Mouse (Mus musculus) urinary bladder, postnatal 14 days (tissue): ENCODE data around the gene Hdac9.
"Not testable (repeated sequence)": the region's sequence is repeated elsewhere in the genome, so short reads cannot be mapped to it uniquely, and the experiment has no call there.

Experiments used
- DNase-seq: peaks from one replicate; pipeline ENCODE4 v3.0.0; 2021; ENCODE audit warnings: low spot score

The Hdac9 gene

DNA sequence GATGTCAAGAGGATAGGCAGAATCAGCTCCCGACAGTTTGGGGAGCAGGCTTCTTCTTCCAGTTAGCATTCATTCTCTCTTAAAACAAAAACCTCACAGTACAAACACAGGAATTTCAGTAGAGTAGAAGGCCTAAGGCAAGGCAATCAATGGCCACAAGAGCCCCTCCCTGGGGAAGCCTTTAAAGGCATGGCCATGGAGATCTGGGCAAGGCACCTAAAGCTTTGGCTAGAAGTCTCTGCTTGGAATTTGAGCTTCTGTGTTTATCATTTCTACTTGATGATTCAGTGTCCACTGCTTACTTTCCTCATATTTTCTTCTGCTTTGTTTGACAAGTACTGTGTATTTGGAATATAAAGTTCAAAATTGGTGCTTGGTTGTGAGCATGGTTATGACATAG lies 429.2 kb downstream of the Hdac9 start:
- DNase-seq = no peak

DNA sequence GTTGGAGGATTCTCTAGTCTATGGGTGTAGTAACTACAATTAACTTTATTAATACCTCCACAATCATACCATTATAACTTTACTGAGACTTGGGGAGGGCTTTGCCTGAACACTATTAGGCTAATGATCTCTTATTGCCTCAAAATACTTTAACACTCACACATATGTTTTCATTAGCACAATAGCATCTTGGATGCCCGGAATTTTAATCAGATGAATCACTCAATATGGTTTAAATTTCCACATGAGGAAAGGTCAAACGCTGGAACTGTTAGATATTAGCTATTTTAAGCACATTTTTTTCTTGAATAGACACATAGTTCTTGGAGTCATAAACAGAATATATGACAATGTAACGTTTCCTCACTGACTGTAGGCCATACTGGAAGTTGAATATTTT lies 429.9 kb downstream of the Hdac9 start:
- DNase-seq = no peak

DNA sequence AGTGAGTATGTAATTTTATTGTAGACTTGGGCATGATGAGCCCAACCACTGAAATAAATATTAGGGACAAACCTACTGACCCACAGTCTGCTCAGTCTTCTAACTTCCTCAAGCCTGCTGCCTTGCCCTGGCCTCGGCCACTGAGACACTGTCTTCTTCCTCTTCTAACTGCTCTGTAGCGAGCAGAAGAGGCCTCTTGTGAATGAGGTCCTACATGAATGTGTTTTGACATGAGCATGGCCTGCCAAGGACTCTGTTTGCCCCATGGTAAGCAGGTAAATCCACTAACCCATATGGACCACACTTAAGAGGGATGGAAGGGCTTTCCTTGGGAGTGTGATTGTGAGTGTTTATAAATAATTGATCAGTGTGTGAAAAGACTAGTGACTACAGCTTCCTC lies 430.9 kb downstream of the Hdac9 start:
- DNase-seq = no peak

DNA sequence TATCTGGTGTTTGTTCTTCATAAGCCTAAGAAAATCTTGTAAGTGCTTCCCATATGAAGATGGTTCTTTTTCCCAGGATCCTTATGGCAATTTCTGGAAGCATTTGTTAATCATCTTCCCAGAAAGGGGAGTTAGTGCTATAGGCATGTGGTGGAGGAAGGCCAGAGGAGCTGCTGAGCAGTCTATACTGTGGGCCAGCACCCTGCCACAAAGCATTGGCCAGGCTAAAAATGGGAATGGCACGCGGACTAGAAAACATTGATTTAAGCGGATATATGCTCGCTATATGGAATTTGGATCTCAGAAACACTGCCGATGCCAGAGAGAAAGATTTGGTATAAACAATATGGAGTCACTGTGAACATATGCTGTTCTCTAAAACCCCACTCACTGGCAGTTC lies 435.2 kb downstream of the Hdac9 start:
- no peak for DNase-seq

DNA sequence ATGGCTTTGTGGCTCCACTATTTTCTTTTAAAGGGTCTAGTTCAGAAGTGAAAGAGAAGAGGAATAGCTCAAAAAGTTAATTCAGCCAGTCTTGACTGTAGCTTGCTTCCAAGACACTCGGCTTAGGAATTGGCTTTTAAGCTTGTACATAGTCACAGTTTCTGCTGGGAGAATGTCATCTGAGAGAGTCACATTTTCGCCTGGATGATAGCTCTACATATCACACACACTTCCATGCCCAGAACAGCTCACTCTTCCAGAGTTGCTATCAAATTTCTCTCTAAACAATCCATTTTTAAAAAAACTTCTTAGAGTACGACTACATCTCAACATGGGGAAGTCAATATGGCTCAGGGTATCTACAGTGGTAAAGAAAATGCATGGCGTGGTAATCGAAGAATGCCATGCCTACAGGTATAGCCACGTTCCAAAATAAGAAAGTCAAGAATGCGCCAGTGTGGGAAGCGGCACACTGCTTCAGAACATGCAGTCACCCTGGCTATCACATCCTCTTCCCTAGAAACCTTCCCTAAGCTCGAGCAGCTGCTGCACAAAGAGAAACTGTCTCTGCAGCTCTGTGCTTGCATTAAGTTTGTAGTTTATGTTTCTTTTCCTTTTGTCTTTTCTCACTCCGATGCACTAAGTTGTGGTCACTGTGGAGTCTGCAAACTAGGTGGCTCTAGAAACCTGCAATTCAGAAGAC lies 443.8 kb downstream of the Hdac9 start:
- DNase-seq = no peak

DNA sequence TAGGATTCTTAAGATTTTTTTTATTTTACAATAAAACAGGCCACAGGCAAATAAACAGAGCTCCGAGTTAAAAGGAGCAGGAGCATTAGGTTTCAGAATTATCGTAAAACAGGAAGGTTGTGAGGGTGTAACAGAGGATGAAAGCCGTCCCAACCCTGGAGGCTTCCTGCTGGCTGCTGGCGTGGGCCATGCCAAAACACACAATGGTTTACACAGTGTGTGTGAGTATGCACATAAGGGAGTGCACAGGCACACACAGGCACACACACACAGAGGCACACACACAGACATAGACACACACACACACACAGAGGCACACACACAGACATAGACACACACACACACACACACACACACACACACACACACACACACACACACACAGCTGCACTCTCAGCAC lies 444.4 kb downstream of the Hdac9 start:
- no peak for DNase-seq

DNA sequence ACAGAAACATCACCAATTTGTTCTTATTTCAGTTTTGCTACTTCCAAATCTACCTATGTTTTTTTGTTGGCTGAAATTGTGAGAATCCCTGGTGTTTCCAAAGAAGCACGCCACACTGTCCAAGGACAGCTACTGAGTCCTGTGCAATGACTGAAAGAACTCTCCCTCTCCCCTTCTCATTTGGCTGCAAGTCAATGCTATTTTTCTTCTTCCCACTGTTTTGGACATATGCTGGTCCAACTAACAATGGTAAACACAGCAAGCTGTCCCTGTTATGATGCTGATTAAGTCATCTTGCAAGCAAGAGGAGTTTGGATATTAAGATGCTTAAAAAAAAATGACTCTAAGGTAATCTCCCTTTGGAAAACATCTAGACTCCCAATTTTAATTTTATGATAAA lies 455.2 kb downstream of the Hdac9 start:
- no peak for DNase-seq

DNA sequence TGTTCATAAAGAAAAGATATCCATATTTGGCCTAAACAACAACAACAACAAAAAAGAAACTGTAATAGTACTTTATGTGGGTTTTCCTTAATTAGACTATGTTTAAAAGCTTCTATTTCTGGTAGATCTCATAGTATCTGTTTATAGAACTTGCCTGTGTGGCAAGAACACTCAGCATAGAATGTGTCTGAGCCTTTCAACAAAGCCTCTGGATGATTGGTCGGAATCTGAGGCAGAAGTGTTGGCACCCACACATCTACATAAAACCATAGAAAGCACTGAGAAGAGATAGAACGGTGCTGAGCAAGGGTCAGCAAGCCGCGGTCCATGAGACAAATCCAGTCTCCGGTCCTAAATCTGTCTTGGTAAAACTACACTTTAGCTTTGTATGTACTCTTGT lies 464.3 kb downstream of the Hdac9 start:
- DNase-seq = no peak

DNA sequence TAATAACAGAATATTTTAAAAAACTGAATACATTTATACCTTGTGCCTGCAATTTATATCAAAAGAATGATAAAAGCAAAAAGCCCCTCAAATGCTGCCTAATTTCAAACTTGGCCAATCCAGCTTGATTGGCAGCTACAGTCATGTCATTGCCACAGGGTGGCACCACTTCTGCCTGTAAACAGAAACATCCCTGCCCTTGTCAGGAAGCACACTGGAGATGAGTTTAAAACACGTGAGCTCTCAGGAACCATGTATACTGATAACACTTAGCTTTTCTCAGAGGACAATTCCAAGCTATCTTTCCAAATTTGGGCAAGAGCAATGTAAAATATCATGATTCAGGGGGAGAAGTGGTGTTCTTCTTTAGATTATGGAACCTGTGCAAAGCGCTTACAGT lies 465.7 kb downstream of the Hdac9 start:
- no peak for DNase-seq

DNA sequence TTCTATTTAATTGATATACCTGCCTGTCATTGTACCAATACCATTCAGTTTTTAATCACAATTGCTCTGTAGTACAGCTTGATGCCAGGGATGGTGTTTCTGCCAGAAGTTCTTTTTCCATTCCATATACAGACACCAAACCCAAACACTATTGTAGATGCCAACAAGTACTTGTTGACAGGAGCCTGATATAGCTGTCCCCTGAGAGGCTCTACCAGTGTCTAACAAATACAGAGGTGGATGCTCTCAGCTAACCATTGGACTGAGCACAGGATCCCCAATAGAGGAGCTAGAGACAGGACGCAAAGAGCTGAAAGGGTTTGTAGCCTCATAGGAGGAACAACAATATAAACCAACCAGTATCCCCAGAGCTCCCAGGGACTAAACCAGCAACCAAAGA lies 472.2 kb downstream of the Hdac9 start:
- not testable (repeated sequence) for DNase-seq

DNA sequence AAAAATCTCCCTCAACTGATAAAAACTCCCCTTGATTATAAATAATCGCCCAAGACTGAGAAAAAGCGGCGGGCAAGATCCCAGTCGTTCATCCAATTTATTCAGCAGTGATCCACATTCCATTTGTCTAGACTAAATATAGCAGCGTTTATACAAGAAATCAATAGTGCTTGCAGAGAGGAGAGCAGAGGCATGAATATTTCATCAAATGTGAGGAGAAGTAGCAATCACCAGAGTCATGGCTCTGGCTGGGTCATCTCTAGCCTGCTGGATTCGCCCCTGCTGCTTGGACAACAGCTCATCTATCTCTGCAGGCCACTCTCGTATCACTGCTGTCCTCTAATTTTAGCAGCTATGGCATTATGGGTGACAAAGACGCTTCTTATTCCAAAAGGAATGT lies 476.0 kb downstream of the Hdac9 start:
- DNase-seq = no peak

DNA sequence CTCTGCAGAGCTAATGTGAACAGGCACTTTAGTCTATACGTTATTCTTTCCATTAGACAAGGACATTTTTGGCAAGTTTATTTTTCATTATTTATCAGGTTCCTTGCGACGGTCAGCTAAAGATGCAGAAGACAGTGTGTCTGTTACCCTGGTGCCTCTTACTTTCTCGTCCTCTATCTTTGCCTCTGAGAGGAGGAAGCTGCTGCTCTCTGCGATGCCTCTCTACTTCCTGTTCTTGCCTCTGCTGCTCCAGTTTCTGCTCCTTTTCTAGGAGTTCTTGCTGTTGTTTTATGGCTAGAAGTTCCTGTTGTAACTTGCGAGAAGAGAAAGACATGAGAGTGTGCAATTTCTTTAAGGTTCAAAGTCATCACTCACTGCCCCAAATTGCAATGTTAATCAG lies 484.0 kb downstream of the Hdac9 start:
- DNase-seq = no peak

DNA sequence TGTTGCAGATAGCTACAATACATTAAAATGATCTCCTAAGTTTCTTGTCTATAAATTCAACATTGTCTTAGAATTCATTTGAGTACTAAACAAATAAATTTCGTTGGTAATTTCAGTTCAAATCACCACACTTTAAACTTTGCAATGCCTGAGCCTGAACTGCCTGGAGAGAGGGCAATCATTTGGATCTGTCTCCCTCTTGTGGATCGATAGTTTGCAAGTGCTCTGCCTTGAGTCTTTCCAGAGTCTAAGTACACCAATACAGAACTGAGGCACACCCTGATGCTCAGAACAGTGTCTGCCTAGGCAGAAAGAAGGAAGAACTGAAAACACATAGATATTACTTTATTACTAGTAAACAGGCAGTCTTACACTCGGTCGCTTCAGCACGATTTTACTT lies 484.4 kb downstream of the Hdac9 start:
- DNase-seq = no peak

DNA sequence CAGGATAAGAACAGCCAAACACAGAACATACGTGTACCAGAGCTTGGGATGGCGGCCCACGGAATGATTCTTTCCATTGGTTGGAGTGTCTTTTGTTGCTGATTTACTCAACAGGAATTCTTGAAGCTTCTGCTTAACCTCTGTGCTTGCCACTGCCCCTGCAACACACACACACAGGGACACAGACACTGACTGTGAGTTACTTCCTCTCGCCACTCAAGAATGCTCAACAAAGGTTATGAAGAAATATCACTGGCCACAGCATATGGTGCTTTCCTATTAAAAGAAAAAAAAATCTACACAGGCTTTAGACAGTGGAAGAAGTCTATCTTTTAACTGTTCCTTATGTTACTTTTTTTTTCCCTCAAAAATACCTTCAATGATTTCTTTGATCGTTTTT lies 485.1 kb downstream of the Hdac9 start:
- no peak for DNase-seq

DNA sequence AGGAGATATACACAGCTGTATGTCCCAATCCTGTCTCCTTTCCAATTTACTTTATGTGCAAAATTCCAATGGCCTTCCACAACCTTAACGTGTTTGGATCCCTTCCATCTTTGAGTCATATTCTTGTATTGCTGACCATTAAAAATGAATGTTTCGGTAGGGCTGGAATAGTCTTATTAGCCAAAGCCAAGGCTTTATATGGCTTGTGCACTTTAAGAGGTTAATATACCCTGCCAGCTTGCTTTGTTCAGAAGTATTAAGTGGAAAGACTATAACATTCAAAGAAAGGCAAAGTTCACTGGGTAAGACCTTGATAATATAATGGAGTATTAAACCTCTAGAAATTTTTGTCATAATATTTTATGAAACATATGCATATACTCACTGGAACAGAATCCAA lies 491.4 kb downstream of the Hdac9 start:
- DNase-seq = no peak

DNA sequence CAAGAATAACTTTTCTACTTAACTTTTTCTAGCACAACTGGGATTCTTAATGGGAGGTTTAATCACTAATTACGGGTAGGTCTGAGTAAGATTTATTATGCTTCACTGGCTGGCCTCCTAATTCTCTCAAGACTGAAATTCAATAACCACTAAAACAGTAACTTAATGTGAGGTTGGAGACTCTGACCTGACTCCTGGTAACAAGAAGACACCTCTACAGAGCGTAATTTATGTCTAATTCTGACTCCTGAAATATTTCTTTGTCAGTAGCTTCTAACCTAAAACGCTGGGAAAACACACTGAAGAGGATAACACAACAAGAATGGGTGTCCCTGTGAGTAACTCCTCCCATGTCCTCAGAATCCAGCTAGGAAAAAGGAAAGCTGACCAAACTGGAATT lies 508.8 kb downstream of the Hdac9 start:
- DNase-seq = no peak

DNA sequence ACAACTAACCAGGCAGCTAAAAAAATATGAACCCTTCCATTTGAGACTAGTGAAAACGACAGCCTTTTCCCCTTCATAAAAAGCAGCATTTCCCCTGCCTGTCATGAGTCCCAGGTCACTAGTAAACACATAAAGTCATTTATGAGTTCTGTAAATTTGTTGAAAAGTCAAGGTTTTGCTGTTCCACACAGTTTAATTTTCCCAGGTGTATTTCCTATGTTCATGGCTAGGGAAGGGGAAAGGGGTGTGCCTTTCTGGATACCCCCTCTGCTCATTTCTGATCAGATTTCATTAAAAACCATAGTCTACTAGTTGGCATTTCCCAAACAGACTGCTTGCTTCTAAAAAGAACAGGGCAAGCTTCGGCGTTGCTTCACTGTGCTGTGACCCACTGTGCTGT lies 509.8 kb downstream of the Hdac9 start:
- DNase-seq = no peak

DNA sequence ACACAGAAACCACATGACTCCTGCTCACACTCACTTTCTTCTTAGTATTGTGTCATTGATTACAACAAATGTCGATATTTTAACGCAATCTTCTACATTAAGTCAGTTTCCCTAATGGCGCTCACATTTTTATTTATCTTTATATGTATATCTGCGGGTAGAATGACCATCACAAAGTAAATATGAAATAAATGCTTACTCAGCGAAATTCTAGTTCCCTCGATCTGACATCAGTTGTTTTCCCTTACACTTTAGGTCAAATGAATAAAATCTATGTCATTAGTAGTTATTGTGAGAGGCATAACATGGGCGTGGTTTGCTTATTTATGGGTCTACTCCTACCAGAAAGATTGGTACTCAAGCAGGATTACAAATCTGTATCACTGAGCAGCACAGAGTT lies 514.8 kb downstream of the Hdac9 start:
- no peak for DNase-seq

DNA sequence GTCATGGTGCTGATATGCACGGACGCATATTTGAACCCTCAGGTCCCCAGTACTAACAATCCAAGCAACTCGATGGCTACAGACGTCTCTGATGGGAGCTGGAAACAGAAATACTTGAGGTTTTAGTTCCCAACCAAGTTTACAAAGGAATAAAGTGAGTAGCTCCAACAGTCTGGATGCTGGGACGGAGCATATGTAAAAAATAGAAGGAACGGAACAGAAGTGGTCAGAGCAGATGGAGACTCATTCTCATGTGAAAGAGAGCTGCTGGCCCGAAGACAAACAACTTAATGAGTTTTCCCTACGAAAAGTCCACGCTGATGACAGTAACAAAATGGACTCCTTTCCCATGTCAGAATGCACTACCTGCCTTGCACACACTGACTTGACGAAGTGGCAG lies 518.3 kb downstream of the Hdac9 start:
- no peak for DNase-seq

DNA sequence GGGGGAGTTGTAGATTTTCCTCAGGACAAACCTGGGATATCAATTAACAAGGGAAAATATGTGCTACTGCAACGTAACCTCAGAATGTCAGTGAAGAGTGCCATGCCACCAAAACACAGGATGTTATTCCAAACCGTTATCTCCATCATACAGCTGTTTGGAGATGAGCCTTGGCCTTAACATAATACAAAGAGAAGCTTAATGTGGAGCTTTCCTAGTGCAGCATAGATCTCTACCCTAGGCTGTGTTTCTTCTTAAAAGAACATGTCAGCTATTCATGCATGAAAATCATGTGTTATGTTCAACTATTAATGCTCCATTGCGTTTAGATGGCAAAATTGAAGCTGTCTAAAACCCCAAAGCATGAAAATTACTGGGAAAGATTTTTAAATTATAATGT lies 522.6 kb downstream of the Hdac9 start:
- DNase-seq = no peak

DNA sequence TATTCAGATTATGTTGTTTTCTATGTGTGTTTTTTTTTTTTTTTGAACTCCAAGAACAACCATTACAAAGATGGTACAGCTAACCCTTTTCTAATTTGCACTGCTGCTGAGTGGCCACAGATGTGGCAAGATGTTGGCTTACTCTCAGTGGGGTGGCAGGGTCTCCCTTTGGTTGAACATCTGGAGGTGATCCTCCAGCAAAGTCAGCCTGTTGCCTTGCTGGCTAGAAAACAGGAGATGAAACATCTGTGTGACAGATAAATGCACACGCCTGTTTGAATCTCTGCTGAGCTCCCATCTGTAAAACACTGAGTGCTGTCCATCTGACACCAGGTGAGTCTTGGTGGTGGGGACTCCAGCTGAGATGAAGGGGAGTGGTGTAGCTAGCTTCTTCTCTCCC lies 537.2 kb downstream of the Hdac9 start:
- DNase-seq = no peak

DNA sequence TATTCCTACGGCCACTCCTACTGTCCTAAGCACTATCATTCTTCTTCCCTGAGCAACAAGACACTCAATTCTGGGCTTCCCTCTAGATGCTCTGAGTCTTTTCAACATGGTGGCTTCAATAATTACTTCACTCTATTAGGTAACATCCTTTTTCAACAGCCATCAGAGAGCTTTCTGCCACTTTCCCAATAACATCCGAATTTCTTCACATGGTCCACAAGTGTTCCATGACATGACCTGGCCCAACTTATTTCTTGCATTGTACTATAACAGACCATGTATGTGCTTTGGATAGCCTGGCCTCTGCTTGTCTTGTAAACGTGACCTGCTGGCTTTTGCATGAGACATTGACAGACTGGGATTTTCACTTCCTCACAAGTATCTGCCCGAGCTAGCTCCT lies 538.3 kb downstream of the Hdac9 start:
- no peak for DNase-seq

DNA sequence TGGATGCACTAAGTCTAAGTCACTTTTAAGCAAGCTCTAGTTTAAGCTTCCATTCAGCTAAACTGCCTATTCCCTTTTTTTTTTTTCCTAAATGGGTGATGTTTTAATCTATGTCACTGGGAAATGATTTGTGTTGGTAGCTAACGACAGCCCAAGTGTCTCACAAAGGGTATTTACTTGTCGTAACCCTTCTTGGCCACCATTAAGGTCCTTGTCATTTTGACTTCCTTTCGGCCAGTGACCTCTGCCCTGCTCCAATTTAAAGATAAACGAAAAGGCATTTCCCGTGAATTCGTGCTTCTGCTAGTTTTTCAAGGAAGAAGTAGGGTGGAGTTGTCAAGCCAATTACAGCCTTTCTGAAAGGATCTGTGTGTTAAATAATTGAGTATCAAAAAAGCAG lies 565.0 kb downstream of the Hdac9 start:
- no peak for DNase-seq

DNA sequence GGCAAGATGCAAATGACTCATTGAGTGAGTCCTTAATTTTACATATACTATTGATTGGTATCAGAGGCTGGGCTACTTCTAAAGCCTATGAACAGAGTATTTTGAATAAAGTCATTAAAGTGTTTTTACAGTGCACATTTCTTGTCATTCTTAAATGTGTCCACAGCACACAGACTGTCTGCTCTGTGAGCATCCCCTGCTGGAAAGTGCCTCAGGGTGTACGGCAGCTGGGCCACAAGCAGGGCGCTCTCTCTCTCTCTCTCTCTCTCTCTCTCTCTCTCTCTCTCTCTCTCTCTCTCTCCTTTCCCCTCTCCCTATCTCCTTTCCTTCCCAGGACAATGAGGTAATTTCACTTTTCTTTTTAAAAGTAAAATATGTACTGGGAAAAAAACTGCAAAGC lies 569.4 kb downstream of the Hdac9 start:
- DNase-seq = no peak

DNA sequence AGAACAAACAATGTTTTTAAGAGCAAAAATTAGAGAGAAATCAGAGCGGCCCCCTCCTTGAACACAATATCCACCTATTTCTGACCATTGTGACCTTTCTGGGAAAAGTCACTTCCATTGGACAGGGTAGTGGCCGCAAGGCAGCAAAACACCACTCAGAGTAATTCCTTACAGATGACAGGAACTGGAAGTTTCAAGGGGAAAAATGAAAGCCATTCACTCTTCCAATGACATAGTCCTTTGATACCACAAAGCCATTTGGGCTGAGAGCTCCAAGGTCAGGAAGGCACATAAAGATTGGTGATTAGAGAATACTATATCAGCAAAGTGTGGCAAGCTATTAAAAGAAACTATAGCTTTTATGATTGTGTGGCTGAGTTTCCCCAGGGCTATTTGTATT lies 574.1 kb downstream of the Hdac9 start:
- DNase-seq = no peak
